Mouse (Mus musculus): Measurements from ENCODE around the gene Themis3. TPM values are rescaled to one million over a fixed set of nuclear protein-coding genes. Genes with fewer than 3 reads are reported as not detected.

Gene Themis3
- 0.19 to 0.33 TPM (median 0.26 TPM) in 4 replicates for total RNA-seq (2023; ENCODE audit: inconsistent age)

DNA sequence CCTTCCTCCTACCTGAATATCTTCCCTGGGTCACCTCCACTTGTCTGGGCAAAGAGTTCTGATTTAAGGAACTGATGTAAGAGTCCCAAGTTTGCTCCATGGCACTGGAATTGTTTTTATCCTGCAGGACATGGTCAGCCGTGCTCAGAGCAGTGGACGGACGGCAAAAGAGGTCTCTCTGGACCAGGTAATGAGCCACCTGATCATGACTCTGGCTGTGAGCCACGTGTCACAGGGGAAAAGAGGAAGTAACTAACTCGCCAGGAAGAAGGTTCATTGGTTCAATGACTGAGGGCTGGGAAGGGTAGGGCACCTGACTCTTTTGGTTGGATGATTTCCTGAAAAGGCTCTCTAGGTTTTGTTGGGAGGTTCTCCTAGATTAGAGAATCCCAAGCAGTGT lies at the start of gene Themis3:
TSS of gene Themis3 (minus strand) at position 187 of the 400 bp plus-strand sequence.

DNA sequence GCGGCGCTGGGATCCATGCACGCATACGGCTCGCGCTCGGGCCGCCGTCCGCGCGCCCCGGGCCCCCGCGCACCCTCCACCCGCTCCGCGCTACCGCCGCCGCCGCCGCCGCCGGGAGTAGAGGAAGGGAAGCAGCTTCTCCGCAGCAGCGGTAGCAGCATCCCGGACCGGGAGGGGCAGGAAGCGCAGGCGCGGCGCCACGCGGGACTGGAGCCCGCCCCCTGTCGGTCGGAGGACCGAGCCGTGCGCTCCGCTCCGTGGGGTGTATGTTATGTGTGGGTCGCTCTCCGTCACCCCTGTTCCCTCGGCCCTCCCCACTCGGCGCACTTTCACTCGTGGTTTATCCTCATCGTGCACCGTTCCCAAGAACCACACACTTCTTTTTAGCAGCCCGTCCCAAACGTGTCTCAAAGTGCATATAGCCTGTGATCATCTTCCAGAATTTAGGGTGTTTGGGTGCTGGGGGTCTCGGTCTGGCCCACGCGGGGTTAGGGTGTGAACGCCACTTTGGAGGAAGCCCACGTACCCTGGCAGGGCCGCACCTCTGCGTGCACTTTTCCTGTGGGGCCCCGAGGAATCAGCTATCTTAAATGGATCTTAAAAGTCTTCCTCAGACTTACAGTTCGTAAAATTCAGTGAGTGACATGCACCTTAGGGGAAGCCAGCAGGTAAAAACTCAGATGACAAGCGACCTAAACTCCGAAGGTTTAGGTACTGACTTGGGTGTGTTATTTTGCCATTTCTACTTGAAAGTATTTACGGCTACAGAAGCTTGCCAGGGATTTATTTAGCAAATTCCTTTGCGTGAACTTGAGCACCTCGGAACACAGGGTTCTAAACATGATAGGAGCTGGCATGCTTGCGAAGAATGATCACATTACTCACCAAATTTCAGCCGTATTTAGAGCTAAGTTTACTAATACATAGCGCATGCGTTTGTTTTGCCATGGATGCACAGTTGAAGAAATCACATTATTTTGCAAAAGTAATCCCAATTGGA lies 74.6 kb downstream of the Themis3 start, which contains the start of gene Rab12:
TSS of gene Rab12 (minus strand) at position 176 of the 1,000 bp plus-strand sequence.

Other genes starting within 250 kb of the Themis3 start
- gene Mtcl1, start 144.9 kb downstream of the Themis3 start, total RNA-seq (2023; ENCODE audit: inconsistent age): not detected in 4 replicates
- gene Rab12, start 74.9 kb downstream of the Themis3 start, total RNA-seq (2023; ENCODE audit: inconsistent age): 45.9 to 58.5 TPM (median 51.1 TPM) in 4 replicates